Mouse (Mus musculus): ENCODE data around the gene B3galt6.
A peak's percentile ranks its signal among the peaks of the same experiment; 100 is the strongest.

The B3galt6 gene

GRCm38 (mm10) chr4:155992241-155992905 lies at the start of gene B3galt6, which contains the start of gene Sdf4:
Gene B3galt6, minus strand, starts transcription at chr4:155992649.
Gene Sdf4, plus strand, starts transcription at chr4:155992872.
- DNase-seq: peak; percentile 90 to 93

- DNase-seq: no peak
Observed at GRCm38 (mm10) chr4:156034901-156035300, 42.5 kb upstream of the B3galt6 start.

GRCm38 (mm10) chr4:156034301-156034700 lies 41.9 kb upstream of the B3galt6 start:
- DNase-seq: no peak

- DNase-seq: peak; percentile 42 to 68
Observed at GRCm38 (mm10) chr4:156033476-156034119, 41.1 kb upstream of the B3galt6 start.

- no peak for DNase-seq
Observed at GRCm38 (mm10) chr4:156032856-156033255, 40.4 kb upstream of the B3galt6 start.

GRCm38 (mm10) chr4:156031593-156032391 lies 39.3 kb upstream of the B3galt6 start:
- peak; percentile 89 for DNase-seq

- DNase-seq: no peak
Observed at GRCm38 (mm10) chr4:156031255-156031592, 38.8 kb upstream of the B3galt6 start.

- DNase-seq: peak; percentile 26 to 33
Observed at GRCm38 (mm10) chr4:156030651-156031118, 38.2 kb upstream of the B3galt6 start.

- no peak for DNase-seq
Observed at GRCm38 (mm10) chr4:156028580-156028979, 36.1 kb upstream of the B3galt6 start.

- DNase-seq: peak; percentile 30 to 55
Observed at GRCm38 (mm10) chr4:156026013-156026412, 33.6 kb upstream of the B3galt6 start, which contains the start of gene Tnfrsf18. Gene Tnfrsf18, plus strand, starts transcription at chr4:156026164.

- DNase-seq: no peak
Observed at GRCm38 (mm10) chr4:156024184-156024583, 31.7 kb upstream of the B3galt6 start.

GRCm38 (mm10) chr4:156023520-156023919 lies 31.1 kb upstream of the B3galt6 start:
- DNase-seq: no peak

- DNase-seq: no peak
Observed at GRCm38 (mm10) chr4:156021942-156022419, 29.5 kb upstream of the B3galt6 start.

- DNase-seq: no peak
Observed at GRCm38 (mm10) chr4:156021381-156021780, 28.9 kb upstream of the B3galt6 start.

GRCm38 (mm10) chr4:156019771-156020170 lies 27.3 kb upstream of the B3galt6 start:
- DNase-seq: peak in 1 of 2 experiments; percentile 52

GRCm38 (mm10) chr4:156014436-156014835 lies 22.0 kb upstream of the B3galt6 start:
- DNase-seq: no peak

GRCm38 (mm10) chr4:156013637-156014036 lies 21.2 kb upstream of the B3galt6 start, which contains the start of gene Tnfrsf4:
Gene Tnfrsf4, plus strand, starts transcription at chr4:156013843.
- DNase-seq: no peak

- no peak for DNase-seq
Observed at GRCm38 (mm10) chr4:156008369-156008768, 15.9 kb upstream of the B3galt6 start.

GRCm38 (mm10) chr4:156004109-156004508 lies 11.7 kb upstream of the B3galt6 start:
- no peak for DNase-seq

- no peak for DNase-seq
Observed at GRCm38 (mm10) chr4:155993606-155994005, 1.2 kb upstream of the B3galt6 start.

- peak; percentile 97 to 98 for DNase-seq
Observed at GRCm38 (mm10) chr4:155992906-155993547, 578 bp upstream of the B3galt6 start.

GRCm38 (mm10) chr4:155991908-155992230 lies 580 bp downstream of the B3galt6 start:
- DNase-seq: no peak

All from cerebellum, postnatal 25 days (tissue).